Mouse (Mus musculus): ENCODE data around the gene Olfr706. TPM values are rescaled to one million over a fixed set of nuclear protein-coding genes. Genes with fewer than 3 reads are reported as not detected.

The Olfr706 gene
- polyA plus RNA-seq, 1 experiment: not detected

DNA sequence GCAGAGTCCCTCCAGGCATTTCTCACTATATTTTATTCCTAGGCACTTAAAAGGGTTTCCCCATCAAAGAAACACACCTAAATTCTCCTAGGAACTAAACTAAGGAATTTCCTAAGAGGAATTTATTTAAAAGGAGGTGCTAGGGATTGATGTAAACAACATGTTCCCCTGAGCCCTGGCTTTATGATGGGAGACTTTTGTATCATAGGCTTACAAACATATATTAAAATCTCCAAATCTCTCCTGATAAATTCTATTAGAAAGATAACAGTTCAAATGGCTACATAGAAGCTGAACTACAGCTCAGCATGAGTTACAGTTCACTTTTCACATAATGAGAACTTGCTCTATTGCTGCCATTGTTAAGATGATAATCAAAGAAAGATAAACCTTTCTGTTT lies 54.2 kb downstream of the Olfr706 start, which contains the start of gene Olfr702:
Gene Olfr702 (minus strand): TSS at position 101 of the 400 bp plus-strand sequence.
- no peaks in the 10 kb centered on the region for H3K36me3 ChIP-seq (ENCODE audit: control insufficient read depth, insufficient read depth, low read length)
- TF ChIP-seq POLR2A (IDR thresholded peaks at IDR 0.05; ENCODE audit: low read depth, low read length) (no peak), CTCF (conservative IDR thresholded peaks at IDR 0.05; ENCODE audit: insufficient read depth, insufficient read length, low read depth, low read length) (no peak)
- no peaks in the 10 kb centered on the region for H3K27me3 ChIP-seq (replicated peaks; ENCODE audit: control insufficient read depth, insufficient read depth, low read length)
- DNase-seq: no peak
- H3K4me3 ChIP-seq (ENCODE audit: insufficient read depth, low read depth, low read length): no peak within 1 kb of the TSS
- no peak within 1 kb of the TSS for H3K27ac ChIP-seq (ENCODE audit: insufficient read depth, low read depth, low read length)
- H3K4me1 ChIP-seq (ENCODE audit: control insufficient read depth, insufficient read depth, low read length): no peaks in the 10 kb centered on the region

Other genes with a start within 250 kb of the Olfr706 start
- not detected in 2 replicates for gene Olfr693, start 207.6 kb downstream of the Olfr706 start, polyA plus RNA-seq (2012; rRNA removed)
- not detected in 2 replicates for gene Olfr694, start 196.3 kb downstream of the Olfr706 start, polyA plus RNA-seq (2012; rRNA removed)
- gene Olfr695, start 171.8 kb downstream of the Olfr706 start, polyA plus RNA-seq (2012; rRNA removed): not detected in 2 replicates
- gene Olfr697, start 145.7 kb downstream of the Olfr706 start, polyA plus RNA-seq (2012; rRNA removed): not detected in 2 replicates
- gene Olfr698, start 132.8 kb downstream of the Olfr706 start, polyA plus RNA-seq (2012; rRNA removed): not detected in 2 replicates
- not detected in 2 replicates for gene Olfr699, start 95.0 kb downstream of the Olfr706 start, polyA plus RNA-seq (2012; rRNA removed)
- gene Olfr700, start 79.3 kb downstream of the Olfr706 start, polyA plus RNA-seq (2012; rRNA removed): not detected in 2 replicates
- gene Olfr701, start 74.0 kb downstream of the Olfr706 start, polyA plus RNA-seq (2012; rRNA removed): not detected in 2 replicates
- gene Olfr702, start 54.3 kb downstream of the Olfr706 start, polyA plus RNA-seq (2012; rRNA removed): not detected in 2 replicates
- not detected in 2 replicates for gene Olfr703, start 44.8 kb downstream of the Olfr706 start, polyA plus RNA-seq (2012; rRNA removed)
- gene Olfr704, start 25.0 kb downstream of the Olfr706 start, polyA plus RNA-seq (2012; rRNA removed): not detected in 2 replicates
- gene Olfr705, start 11.3 kb downstream of the Olfr706 start, polyA plus RNA-seq (2012; rRNA removed): not detected in 2 replicates
- not detected in 2 replicates for gene Olfr707, start 13.1 kb upstream of the Olfr706 start, polyA plus RNA-seq (2012; rRNA removed)
- gene Olfr1532-ps1, start 19.8 kb upstream of the Olfr706 start, polyA plus RNA-seq (2012; rRNA removed): not detected in 2 replicates
- not detected in 2 replicates for gene Olfr709-ps1, start 44.1 kb upstream of the Olfr706 start, polyA plus RNA-seq (2012; rRNA removed)
- gene Olfr710, start 60.1 kb upstream of the Olfr706 start, polyA plus RNA-seq (2012; rRNA removed): not detected in 2 replicates
- not detected in 2 replicates for gene Olfr6, start 75.8 kb upstream of the Olfr706 start, polyA plus RNA-seq (2012; rRNA removed)
- not detected in 2 replicates for gene Olfr711, start 87.3 kb upstream of the Olfr706 start, polyA plus RNA-seq (2012; rRNA removed)
- gene Olfr2, start 117.9 kb upstream of the Olfr706 start, polyA plus RNA-seq (2012; rRNA removed): not detected in 2 replicates
- gene Olfr713, start 143.0 kb upstream of the Olfr706 start, polyA plus RNA-seq (2012; rRNA removed): not detected in 2 replicates
- gene Olfr714, start 182.8 kb upstream of the Olfr706 start, polyA plus RNA-seq (2012; rRNA removed): not detected in 2 replicates
- gene Olfr17, start 205.1 kb upstream of the Olfr706 start, polyA plus RNA-seq (2012; rRNA removed): not detected in 2 replicates
- not detected in 2 replicates for gene Olfr715b, start 222.2 kb upstream of the Olfr706 start, polyA plus RNA-seq (2012; rRNA removed)
- gene Olfr715, start 242.9 kb upstream of the Olfr706 start, polyA plus RNA-seq (2012; rRNA removed): not detected in 2 replicates

All from kidney, adult 2 months (tissue).